Mouse (Mus musculus) midbrain, embryonic 11.5 days (tissue): ENCODE results near the gene Sod1. TPM values are rescaled to one million over a fixed set of nuclear protein-coding genes. Genes with fewer than 3 reads are reported as not detected.

Source experiments
- ATAC-seq: fragments of 200-750 bp; cut with Nextera tagmentation; 2 replicates; pipeline ENCODE4 v1.8.0; 2017; ENCODE audit warnings: moderate TSS enrichment, moderate library complexity; ENCODE audit not compliant: low FRiP score
- DNase-seq: peaks from one replicate; pipeline ENCODE4 v3.0.0; 2015; ENCODE audit warnings: low spot score; ENCODE audit errors: missing footprints
- H3K27ac ChIP-seq: fragments of 300-500 bp; sonication (generic); 2 replicates; pipeline ENCODE4 v1.5.1; 2014; ENCODE audit warnings: low read depth, low read length
- H3K27me3 ChIP-seq: fragments of 300-500 bp; sonication (generic); 2 replicates; pipeline ENCODE4 v1.6.1; 2014; ENCODE audit warnings: mild to moderate bottlenecking, low read length, moderate library complexity, mixed read lengths; ENCODE audit not compliant: control insufficient read depth, insufficient read depth
- H3K36me3 ChIP-seq: fragments of 300-500 bp; sonication (generic); 2 replicates; pipeline ENCODE4 v1.6.1; 2014; ENCODE audit warnings: mild to moderate bottlenecking, low read length, moderate library complexity, mixed read lengths; ENCODE audit not compliant: control insufficient read depth, insufficient read depth
- H3K4me1 ChIP-seq: fragments of 300-500 bp; sonication (generic); 2 replicates; pipeline ENCODE4 v1.6.1; 2014; ENCODE audit warnings: low read length; ENCODE audit not compliant: control insufficient read depth, insufficient read depth
- H3K4me2 ChIP-seq: fragments of 300-500 bp; sonication (generic); 2 replicates; pipeline ENCODE4 v1.6.1; 2014; ENCODE audit warnings: mild to moderate bottlenecking, moderate library complexity
- H3K4me3 ChIP-seq: fragments of 300-500 bp; sonication (generic); 2 replicates; pipeline ENCODE4 v1.5.1; 2014; ENCODE audit warnings: low read depth, low read length
- H3K9ac ChIP-seq: fragments of 300-500 bp; sonication (generic); 2 replicates; pipeline ENCODE4 v1.6.1; 2014; ENCODE audit warnings: low read length
- H3K9me3 ChIP-seq: fragments of 300-500 bp; sonication (generic); 2 replicates; pipeline ENCODE4 v1.6.1; 2016; ENCODE audit warnings: low read length; ENCODE audit not compliant: control insufficient read depth
- WGBS: fragments of 180-500 bp; shearing (Covaris S2); extraction: QIAGEN DNeasy Blood & Tissue Kit; methylation state at CpG from one replicate; pipeline ENCODE4 v1.1.7; 2014; 5-methylcytosine and 5-hydroxymethylcytosine counted together
- polyA plus RNA-seq: library from polyadenylated mRNA; unstranded; fragments of >200 nt; fragmentation: Nextera tagmentation; extraction: Ambion mirVana; gene quantifications from 2 replicates; pipeline ENCODE4 v1.2.1, GENCODE M21; 2014

Sod1 gene
- polyA plus RNA-seq, 1 experiment from 2014 or later = 1,097 TPM

- H3K27me3 ChIP-seq = no peaks in the 10 kb centered on the region
- no peak overlapping the region for H3K27ac ChIP-seq
- WGBS = 94% methylated on average over 5 of the region's 5 CpGs
- ATAC-seq (no peak), DNase-seq (no peak)
- H3K4me2 ChIP-seq = no peak overlapping the region
- H3K4me3 ChIP-seq = no peak overlapping the region
- no peak overlapping the region for H3K9ac ChIP-seq
- H3K9me3 ChIP-seq = no peaks in the 10 kb centered on the region
- no peaks in the 10 kb centered on the region for H3K4me1 ChIP-seq
- peaks cover 18% of the 10 kb centered on the region; the same call in 1 of the 2 replicates for H3K36me3 ChIP-seq
Measured at GRCm38 (mm10) chr16:90259623-90260022, 39.1 kb downstream of the Sod1 start.

GRCm38 (mm10) chr16:90260097-90260496, 39.5 kb downstream of the Sod1 start:
- DNase-seq (no peak), ATAC-seq (no peak)
- Histone ChIP-seq H3K9ac (no peak overlapping the region), H3K4me2 (no peak overlapping the region), H3K36me3 (peaks cover 18% of the 10 kb centered on the region; the same call in 1 of the 2 replicates), H3K27me3 (no peaks in the 10 kb centered on the region), H3K9me3 (no peaks in the 10 kb centered on the region), H3K4me1 (no peaks in the 10 kb centered on the region), H3K27ac (no peak overlapping the region), H3K4me3 (no peak overlapping the region)
- 94% methylated on average over 4 of the region's 4 CpGs for WGBS

- Histone ChIP-seq H3K9ac (no peak overlapping the region), H3K4me3 (no peak overlapping the region), H3K27me3 (no peaks in the 10 kb centered on the region), H3K27ac (no peak overlapping the region), H3K9me3 (no peaks in the 10 kb centered on the region), H3K4me2 (no peak overlapping the region), H3K4me1 (no peaks in the 10 kb centered on the region), H3K36me3 (peaks cover 15% of the 10 kb centered on the region; the same call in 1 of the 2 replicates)
- ATAC-seq (no peak), DNase-seq (no peak)
- WGBS = 97% methylated on average over 2 of the region's 2 CpGs
Measured at GRCm38 (mm10) chr16:90261791-90262190, 41.2 kb downstream of the Sod1 start.

- no peak overlapping the region for H3K9ac ChIP-seq
- no peak for DNase-seq
- no peak overlapping the region for H3K4me2 ChIP-seq
- H3K9me3 ChIP-seq = no peaks in the 10 kb centered on the region
- H3K36me3 ChIP-seq = peaks cover 6% of the 10 kb centered on the region; the same call in 1 of the 2 replicates
- no peak overlapping the region for H3K27ac ChIP-seq
- 77% methylated on average over 5 of the region's 5 CpGs for WGBS
- no peak for ATAC-seq
- no peaks in the 10 kb centered on the region for H3K27me3 ChIP-seq
- H3K4me1 ChIP-seq = no peaks in the 10 kb centered on the region
- H3K4me3 ChIP-seq = no peak overlapping the region
Measured at GRCm38 (mm10) chr16:90264021-90264420, 43.5 kb downstream of the Sod1 start.

GRCm38 (mm10) chr16:90265106-90265505, 44.6 kb downstream of the Sod1 start:
- no peak for ATAC-seq
- Histone ChIP-seq H3K4me1 (no peaks in the 10 kb centered on the region), H3K9ac (no peak overlapping the region), H3K9me3 (no peaks in the 10 kb centered on the region), H3K4me3 (no peak overlapping the region), H3K27ac (no peak overlapping the region), H3K4me2 (no peak overlapping the region), H3K36me3 (peaks cover 2% of the 10 kb centered on the region; the same call in 1 of the 2 replicates), H3K27me3 (no peaks in the 10 kb centered on the region)
- WGBS = 92% methylated on average over 1 of the region's 1 CpGs
- no peak for DNase-seq

- Histone ChIP-seq H3K4me3 (no peak overlapping the region), H3K9ac (no peak overlapping the region), H3K9me3 (no peaks in the 10 kb centered on the region), H3K36me3 (no peaks in the 10 kb centered on the region; the same call in 1 of the 2 replicates), H3K4me2 (no peak overlapping the region), H3K4me1 (no peaks in the 10 kb centered on the region), H3K27me3 (no peaks in the 10 kb centered on the region), H3K27ac (no peak overlapping the region)
- DNase-seq (no peak), ATAC-seq (no peak)
- 74% methylated on average over 1 of the region's 1 CpGs for WGBS
Measured at GRCm38 (mm10) chr16:90266581-90266980, 46.0 kb downstream of the Sod1 start.

GRCm38 (mm10) chr16:90275521-90275920, 55.0 kb downstream of the Sod1 start:
- DNase-seq = no peak
- no peaks in the 10 kb centered on the region for H3K36me3 ChIP-seq
- no peak overlapping the region for H3K27ac ChIP-seq
- no peak overlapping the region for H3K4me2 ChIP-seq
- H3K27me3 ChIP-seq = no peaks in the 10 kb centered on the region
- WGBS = 95% methylated on average over 6 of the region's 6 CpGs
- no peak overlapping the region for H3K9ac ChIP-seq
- no peak for ATAC-seq
- H3K9me3 ChIP-seq = no peaks in the 10 kb centered on the region
- peaks cover 3% of the 10 kb centered on the region; the same call in 1 of the 2 replicates for H3K4me1 ChIP-seq
- H3K4me3 ChIP-seq = no peak overlapping the region

Other genes with a start within 250 kb of the Sod1 start
- gene Tiam1, start 77.0 kb upstream of the Sod1 start, polyA plus RNA-seq = 14.2 and 16.9 TPM in 2 replicates
- 26.9 and 31.6 TPM in 2 replicates for gene Scaf4, start 63.7 kb downstream of the Sod1 start, polyA plus RNA-seq
- 9.7 TPM in 2 replicates for gene Hunk, start 165.3 kb downstream of the Sod1 start, polyA plus RNA-seq